Mouse (Mus musculus) hindbrain, embryonic 14.5 days (tissue): ENCODE results near the gene Gria3. TPM values are rescaled to one million over a fixed set of nuclear protein-coding genes. Genes with fewer than 3 reads are reported as not detected.

Experiments
- ATAC-seq: fragments of 200-750 bp; cut with Nextera tagmentation; 2 replicates; pipeline ENCODE4 v1.8.0; 2017; ENCODE audit warnings: moderate number of reproducible peaks, mild to moderate bottlenecking, moderate TSS enrichment, moderate library complexity; ENCODE audit not compliant: low FRiP score
- DNase-seq: peaks from one replicate; pipeline ENCODE4 v3.0.0-alpha.2; 2015; ENCODE audit warnings: low spot score
- H3K27ac ChIP-seq: fragments of 300-500 bp; sonication (generic); 2 replicates; pipeline ENCODE4 v1.5.1; 2014; ENCODE audit warnings: mild to moderate bottlenecking, moderate library complexity
- H3K27me3 ChIP-seq: fragments of 300-500 bp; sonication (generic); 2 replicates; pipeline ENCODE4 v1.6.1; 2014; ENCODE audit warnings: mild to moderate bottlenecking, low read length, mixed read lengths; ENCODE audit not compliant: control insufficient read depth, insufficient read depth
- H3K36me3 ChIP-seq: fragments of 300-500 bp; sonication (generic); replicated peaks from 2 replicates; pipeline ENCODE4 v1.6.1; 2014; ENCODE audit not compliant: control insufficient read depth, insufficient read depth
- H3K4me1 ChIP-seq: fragments of 300-500 bp; sonication (generic); replicated peaks from 2 replicates; pipeline ENCODE4 v1.6.1; 2014; ENCODE audit warnings: antibody characterized with exemption, low read length, mixed read lengths; ENCODE audit not compliant: control insufficient read depth, insufficient read depth
- H3K4me2 ChIP-seq: fragments of 300-500 bp; sonication (generic); replicated peaks from 2 replicates; pipeline ENCODE4 v1.6.1; 2014; ENCODE audit warnings: mild to moderate bottlenecking, moderate library complexity
- H3K4me3 ChIP-seq: fragments of 300-500 bp; sonication (generic); replicated peaks from 2 replicates; pipeline ENCODE4 v1.5.1; 2014; ENCODE audit warnings: mild to moderate bottlenecking, low read length
- H3K9ac ChIP-seq: fragments of 300-500 bp; sonication (generic); 2 replicates; pipeline ENCODE4 v1.6.1; 2014
- H3K9me3 ChIP-seq: fragments of 300-500 bp; sonication (generic); 2 replicates; pipeline ENCODE4 v1.6.1; 2016; ENCODE audit warnings: low read length; ENCODE audit not compliant: control insufficient read depth
- WGBS: fragments of 180-500 bp; shearing (Covaris S2); extraction: QIAGEN DNeasy Blood & Tissue Kit; methylation state at CpG from one replicate; pipeline ENCODE4 v1.1.7; 2014; 5-methylcytosine and 5-hydroxymethylcytosine counted together
- polyA plus RNA-seq: library from polyadenylated mRNA; unstranded; fragments of >200 nt; fragmentation: Nextera tagmentation; extraction: Ambion mirVana; gene quantifications from 2 replicates; pipeline ENCODE4 v1.2.1, GENCODE M21; 2014

The Gria3 gene
- polyA plus RNA-seq, 1 experiment from 2014 or later: 17.7 TPM

DNA sequence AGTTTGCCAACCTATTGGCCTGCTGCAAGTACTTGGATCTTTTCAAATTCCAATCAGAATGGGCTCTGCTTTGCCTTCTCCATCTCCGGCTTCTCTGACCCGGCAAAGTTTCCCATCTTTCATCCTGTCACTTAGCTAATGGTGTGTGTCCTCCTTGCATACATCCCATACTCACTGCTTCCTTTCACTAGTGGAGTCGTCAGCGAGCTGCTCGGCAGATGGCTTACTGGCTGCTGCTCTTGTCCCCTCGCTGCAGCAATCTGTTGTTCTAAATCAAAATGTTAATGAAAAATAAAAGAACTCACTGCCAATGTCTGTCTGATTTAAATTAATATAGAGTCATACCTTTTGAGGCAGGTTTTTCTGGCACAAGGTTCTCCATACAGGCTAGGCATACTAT lies 25.0 kb downstream of the Gria3 start:
- Histone ChIP-seq H3K27me3 (no peaks in the 10 kb centered on the region), H3K4me1 (no peaks in the 10 kb centered on the region), H3K4me3 (no peak overlapping the region), H3K9ac (no peak overlapping the region), H3K4me2 (peak overlapping the region; percentile 27), H3K27ac (no peak overlapping the region), H3K36me3 (no peaks in the 10 kb centered on the region), H3K9me3 (no peaks in the 10 kb centered on the region)
- DNase-seq: peak; percentile 52
- WGBS: 30% methylated on average over 6 of the region's 6 CpGs
- peak; percentile 76 for ATAC-seq

DNA sequence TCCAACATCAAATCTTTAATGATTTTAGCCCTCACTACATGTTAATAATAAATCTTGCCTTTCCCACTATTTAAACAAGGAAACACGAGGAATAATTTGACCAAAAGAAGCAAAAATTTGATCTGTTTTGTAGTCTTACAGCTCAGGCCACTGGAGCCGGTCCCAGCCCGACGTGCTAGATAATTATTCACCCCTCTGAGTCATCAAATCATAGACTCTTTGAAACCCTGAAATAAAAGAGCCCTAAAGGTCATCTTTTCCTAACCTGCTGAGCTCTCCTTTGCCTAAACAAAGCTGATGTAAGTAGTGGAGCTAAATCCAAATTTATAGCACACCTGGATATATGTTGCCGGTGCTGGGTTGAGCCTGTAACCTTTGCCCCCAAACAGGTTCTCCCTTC lies 27.4 kb downstream of the Gria3 start:
- Histone ChIP-seq H3K9ac (no peak overlapping the region), H3K36me3 (no peaks in the 10 kb centered on the region), H3K4me3 (no peak overlapping the region), H3K9me3 (no peaks in the 10 kb centered on the region), H3K27ac (no peak overlapping the region), H3K4me1 (no peaks in the 10 kb centered on the region), H3K4me2 (no peak overlapping the region), H3K27me3 (no peaks in the 10 kb centered on the region)
- ATAC-seq (no peak), DNase-seq (no peak)
- WGBS: 80% methylated on average over 5 of the region's 5 CpGs

DNA sequence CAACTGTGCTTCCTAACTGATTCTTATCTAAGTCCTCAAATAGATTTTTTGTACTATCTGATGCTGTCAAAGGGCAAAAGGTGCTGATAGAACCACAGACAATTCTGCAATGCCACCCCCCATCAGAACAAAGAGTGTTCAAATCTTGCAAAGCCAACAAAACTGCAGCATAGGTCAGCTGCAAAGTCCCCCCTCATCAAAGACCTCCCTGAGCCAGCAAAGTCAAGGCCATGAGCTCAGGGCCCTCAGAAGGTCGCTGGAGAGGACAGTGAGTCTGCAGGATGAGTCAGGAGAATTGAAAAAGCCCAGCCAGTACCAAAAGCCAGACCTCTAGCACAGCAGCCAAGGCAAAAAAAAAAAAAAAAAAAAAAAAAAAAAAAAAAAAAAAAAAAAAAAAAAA lies 34.9 kb downstream of the Gria3 start:
- Histone ChIP-seq H3K27me3 (no peaks in the 10 kb centered on the region), H3K4me1 (no peaks in the 10 kb centered on the region), H3K9me3 (no peaks in the 10 kb centered on the region), H3K4me3 (no peak overlapping the region), H3K27ac (no peak overlapping the region), H3K9ac (no peak overlapping the region), H3K36me3 (no peaks in the 10 kb centered on the region), H3K4me2 (no peak overlapping the region)
- DNase-seq (no peak), ATAC-seq (no peak)
- WGBS: 45% methylated on average over 1 of the region's 1 CpGs

DNA sequence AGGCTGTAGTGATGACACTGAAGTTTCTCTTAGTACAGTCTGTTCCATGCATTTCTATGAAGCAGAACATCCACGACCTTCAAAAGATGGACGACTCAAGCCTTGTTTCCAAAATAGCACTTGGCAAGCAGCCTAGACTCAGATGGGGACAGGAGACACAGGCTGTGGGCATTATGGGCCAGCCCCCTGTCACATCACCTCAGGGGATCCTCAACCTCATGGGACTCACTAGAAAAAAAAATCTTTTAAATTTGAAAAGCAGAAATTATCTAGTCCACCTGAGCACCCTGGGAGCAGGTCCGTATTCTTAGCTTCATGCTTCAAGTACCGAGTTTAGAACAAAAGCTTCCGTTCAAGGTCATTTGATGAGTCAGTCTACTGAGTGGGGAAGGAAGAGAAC lies 38.2 kb downstream of the Gria3 start:
- no peaks in the 10 kb centered on the region for H3K9me3 ChIP-seq
- no peaks in the 10 kb centered on the region for H3K27me3 ChIP-seq
- WGBS: 81% methylated on average over 5 of the region's 5 CpGs
- no peak overlapping the region for H3K9ac ChIP-seq
- H3K27ac ChIP-seq: no peak overlapping the region
- DNase-seq (no peak), ATAC-seq (no peak)
- H3K36me3 ChIP-seq: no peaks in the 10 kb centered on the region
- no peak overlapping the region for H3K4me3 ChIP-seq
- no peaks in the 10 kb centered on the region for H3K4me1 ChIP-seq
- no peak overlapping the region for H3K4me2 ChIP-seq

DNA sequence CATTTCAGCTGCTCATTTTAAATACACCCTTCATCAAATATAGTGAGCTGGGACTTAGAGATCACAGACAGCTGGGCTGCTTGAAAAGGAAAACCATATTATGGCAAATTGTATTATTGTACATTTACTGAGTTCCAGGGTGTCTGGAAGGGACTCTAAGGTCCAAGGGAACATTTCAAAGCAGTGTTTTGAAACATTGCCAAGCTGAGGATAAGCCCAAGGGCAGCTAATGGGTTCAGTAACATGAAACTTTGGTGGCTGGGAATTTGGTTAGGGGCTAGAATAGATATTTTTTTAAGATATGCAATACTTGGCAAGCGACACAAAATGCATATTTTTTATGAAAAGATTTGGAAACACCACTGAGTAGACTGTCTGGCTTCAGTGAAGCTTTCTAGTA lies 48.2 kb downstream of the Gria3 start:
- no peaks in the 10 kb centered on the region for H3K36me3 ChIP-seq
- no peak for DNase-seq

DNA sequence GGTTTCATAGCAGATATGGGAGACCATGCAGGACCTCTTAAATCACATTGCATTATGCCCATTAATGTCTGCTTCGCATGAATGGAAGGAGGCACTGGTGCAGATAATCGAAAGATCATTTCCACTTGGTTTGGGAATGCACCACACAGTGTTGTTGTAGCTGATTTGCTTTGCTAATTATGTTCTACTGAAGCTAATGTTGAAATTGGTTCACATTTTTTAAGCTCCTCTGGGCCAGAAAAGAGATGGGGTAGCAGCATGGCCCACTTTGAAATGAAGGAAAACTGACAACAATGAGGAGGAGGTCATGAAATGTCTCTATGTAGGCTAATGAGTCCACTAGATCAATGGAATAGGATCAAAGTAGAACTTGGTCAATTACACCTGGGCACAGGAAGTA lies 76.8 kb downstream of the Gria3 start:
- H3K9ac ChIP-seq: no peak overlapping the region
- no peak overlapping the region for H3K4me2 ChIP-seq
- no peak overlapping the region for H3K27ac ChIP-seq
- peak; percentile 15 for DNase-seq
- no peaks in the 10 kb centered on the region for H3K4me1 ChIP-seq
- no peaks in the 10 kb centered on the region for H3K9me3 ChIP-seq
- ATAC-seq: no peak
- no peaks in the 10 kb centered on the region for H3K36me3 ChIP-seq
- H3K4me3 ChIP-seq: no peak overlapping the region
- H3K27me3 ChIP-seq: no peaks in the 10 kb centered on the region
- WGBS: 83% methylated on average over 2 of the region's 2 CpGs

More for the DNA sequence above, 48.2 kb downstream of the Gria3 start:
- Histone ChIP-seq H3K27ac (no peak overlapping the region), H3K9me3 (no peaks in the 10 kb centered on the region), H3K9ac (no peak overlapping the region), H3K4me2 (no peak overlapping the region), H3K4me1 (no peaks in the 10 kb centered on the region), H3K27me3 (no peaks in the 10 kb centered on the region), H3K4me3 (no peak overlapping the region)
- 77% methylated on average over 1 of the region's 1 CpGs for WGBS
- no peak for ATAC-seq

DNA sequence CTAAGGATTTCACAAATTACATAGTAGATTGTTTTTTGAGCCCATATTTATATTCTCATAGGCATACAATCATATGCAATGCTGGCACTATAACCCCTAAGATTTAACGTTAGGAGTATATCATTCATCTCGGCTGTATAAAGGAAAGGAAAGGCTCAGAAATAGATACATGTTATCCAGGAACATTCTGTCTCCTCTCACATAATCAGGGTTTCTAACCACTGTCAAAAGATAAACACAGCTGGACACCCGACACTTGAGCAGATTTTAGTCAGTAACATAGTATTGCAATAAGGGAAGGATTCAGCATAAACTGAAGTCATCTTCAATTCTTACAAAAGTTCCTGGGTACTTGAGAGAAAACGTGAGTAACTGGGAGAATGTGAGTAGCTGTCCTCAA lies 95.9 kb downstream of the Gria3 start:
- no peak overlapping the region for H3K9ac ChIP-seq
- ATAC-seq (no peak), DNase-seq (peak; percentile 21)
- H3K9me3 ChIP-seq: no peaks in the 10 kb centered on the region
- H3K27ac ChIP-seq: no peak overlapping the region
- H3K36me3 ChIP-seq: no peaks in the 10 kb centered on the region
- 0 out of 2 replicates have a peak, but pooled peaks cover 3% of the 10 kb centered on the region for H3K4me1 ChIP-seq
- no peak overlapping the region for H3K4me2 ChIP-seq
- no peak overlapping the region for H3K4me3 ChIP-seq
- WGBS: 89% methylated on average over 4 of the region's 4 CpGs
- H3K27me3 ChIP-seq: no peaks in the 10 kb centered on the region

DNA sequence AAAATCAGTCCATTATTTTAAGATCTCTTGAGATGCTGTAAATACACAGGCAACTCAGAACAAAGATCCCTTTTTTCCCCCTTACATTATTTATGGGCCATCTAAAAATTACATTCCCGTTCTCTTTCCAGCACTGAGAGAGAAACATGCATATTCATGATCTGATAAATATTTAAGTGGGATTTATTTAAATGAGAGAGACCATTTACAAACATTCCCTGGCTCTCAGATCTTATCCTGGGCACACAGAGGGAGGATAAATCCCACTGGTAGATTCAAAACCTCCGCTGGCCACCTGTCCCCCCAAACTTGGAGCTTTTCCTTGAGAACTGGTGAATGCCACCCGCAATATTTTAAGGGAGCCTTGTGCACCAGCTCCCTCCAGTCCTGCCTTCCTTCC lies 104.7 kb downstream of the Gria3 start:
- H3K27me3 ChIP-seq: no peaks in the 10 kb centered on the region
- no peaks in the 10 kb centered on the region for H3K9me3 ChIP-seq
- H3K4me1 ChIP-seq: no peaks in the 10 kb centered on the region
- ATAC-seq: no peak
- no peak overlapping the region for H3K9ac ChIP-seq
- DNase-seq: no peak
- H3K4me2 ChIP-seq: no peak overlapping the region
- H3K4me3 ChIP-seq: no peak overlapping the region
- no peak overlapping the region for H3K27ac ChIP-seq
- 41% methylated on average over 3 of the region's 3 CpGs for WGBS
- H3K36me3 ChIP-seq: no peaks in the 10 kb centered on the region

DNA sequence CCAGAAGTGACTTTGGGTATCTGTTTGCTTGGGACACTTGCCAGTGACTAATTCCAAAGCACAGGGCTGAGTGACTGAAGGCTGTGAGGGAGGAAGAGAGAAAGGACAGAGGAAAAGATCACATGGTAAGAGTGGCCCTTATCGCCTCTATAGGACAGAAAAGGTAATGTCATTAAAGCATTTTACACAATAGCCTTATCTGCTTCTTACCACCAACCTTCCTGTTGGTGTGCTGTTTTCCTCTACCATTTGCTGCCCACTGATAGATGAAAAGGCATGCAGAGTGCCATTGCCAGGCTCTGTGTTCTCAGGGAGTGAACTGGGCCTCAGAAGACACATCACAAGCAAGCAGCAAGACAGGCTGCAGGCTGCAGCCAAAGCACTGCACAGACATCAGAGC lies 107.3 kb downstream of the Gria3 start:
- no peaks in the 10 kb centered on the region for H3K4me1 ChIP-seq
- 86% methylated on average over 1 of the region's 1 CpGs for WGBS
- peak; percentile 21 for DNase-seq
- H3K4me3 ChIP-seq: no peak overlapping the region
- ATAC-seq: no peak
- H3K27me3 ChIP-seq: no peaks in the 10 kb centered on the region
- no peak overlapping the region for H3K9ac ChIP-seq
- no peak overlapping the region for H3K4me2 ChIP-seq
- H3K27ac ChIP-seq: no peak overlapping the region
- H3K36me3 ChIP-seq: no peaks in the 10 kb centered on the region
- no peaks in the 10 kb centered on the region for H3K9me3 ChIP-seq

DNA sequence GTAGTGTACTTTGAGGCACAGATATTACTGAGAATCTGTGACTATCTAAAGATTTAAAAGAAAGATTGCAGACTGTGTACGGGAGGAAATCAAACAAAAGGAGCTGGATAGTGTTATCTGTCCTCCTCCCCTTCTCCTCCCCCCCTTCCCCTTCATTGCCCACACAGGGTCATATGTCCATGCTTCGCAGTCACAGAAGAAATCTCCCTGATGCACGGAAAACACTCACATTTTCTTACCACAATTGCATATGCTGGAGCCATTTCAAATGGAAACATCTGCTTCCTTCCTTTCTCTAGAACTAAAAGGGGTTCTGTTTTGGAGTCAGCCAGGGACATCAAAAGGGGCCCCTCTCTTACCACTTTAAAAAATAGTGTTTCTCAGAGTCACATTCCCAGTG lies 114.3 kb downstream of the Gria3 start:
- H3K9ac ChIP-seq: no peak overlapping the region
- WGBS: 63% methylated on average over 3 of the region's 3 CpGs
- H3K4me1 ChIP-seq: no peaks in the 10 kb centered on the region

More for the DNA sequence above, 114.3 kb downstream of the Gria3 start:
- Histone ChIP-seq H3K27me3 (no peaks in the 10 kb centered on the region), H3K27ac (no peak overlapping the region), H3K4me3 (no peak overlapping the region), H3K9me3 (no peaks in the 10 kb centered on the region), H3K36me3 (no peaks in the 10 kb centered on the region), H3K4me2 (no peak overlapping the region)
- DNase-seq: peak; percentile 12
- ATAC-seq: no peak
